Mouse (Mus musculus): ENCODE measurements around the gene Gm7030. TPM values are rescaled to one million over a fixed set of nuclear protein-coding genes. Genes with fewer than 3 reads are reported as not detected.
"Not testable (repeated sequence)": the region's sequence is repeated elsewhere in the genome, so short reads cannot be mapped to it uniquely, and the experiment has no call there.

The Gm7030 gene
- polyA plus RNA-seq, 1 experiment from 2014 or later, result not detected

GRCm38 (mm10) chr17:36131516-36132265, 2.5 kb upstream of the Gm7030 start:
- Histone ChIP-seq H3K27ac (no peak overlapping the region), H3K9ac (no peak overlapping the region), H3K4me3 (no peak overlapping the region), H3K4me1 (replicated peaks) (no peaks in the 10 kb centered on the region), H3K36me3 (no peaks in the 10 kb centered on the region), H3K4me2 (no peak overlapping the region), H3K27me3 (peaks cover 37% of the 10 kb centered on the region), H3K9me3 (replicated peaks) (no peaks in the 10 kb centered on the region)
- ATAC-seq (replicated peaks; ENCODE audit: insufficient number of reproducible peaks, insufficient read depth, low FRiP score, low read depth), result no peak
- 74% methylated on average over 5 of the region's 5 CpGs for WGBS

DNA sequence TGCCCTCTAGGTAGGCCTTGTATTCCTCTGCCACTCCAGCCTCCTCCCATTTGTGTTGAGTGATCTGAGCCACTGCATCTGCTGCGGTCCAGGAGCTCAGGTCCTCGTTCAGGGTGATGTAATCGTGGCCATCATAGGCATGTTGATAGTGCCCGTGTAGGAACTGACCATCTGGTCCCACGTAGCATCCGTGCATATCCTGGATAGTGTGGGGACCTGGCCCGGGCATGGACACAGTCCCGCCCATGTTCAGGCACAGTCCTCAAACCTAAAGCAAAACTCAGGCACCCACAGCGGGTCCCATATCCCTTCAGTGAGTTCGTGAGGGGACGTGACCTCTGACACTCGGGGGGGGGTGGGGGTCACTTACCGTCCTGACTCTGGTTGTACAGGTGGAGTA, 700 bp downstream of the Gm7030 start:
- H3K4me2 ChIP-seq; H3K4me3 ChIP-seq; H3K9me3 ChIP-seq (replicated peaks); H3K27ac ChIP-seq; H3K9ac ChIP-seq; H3K36me3 ChIP-seq; H3K4me1 ChIP-seq (replicated peaks); ATAC-seq (replicated peaks; ENCODE audit: insufficient number of reproducible peaks, insufficient read depth, low FRiP score, low read depth): not testable (repeated sequence)
- H3K27me3 ChIP-seq, result peaks cover 25% of the 10 kb centered on the region
- WGBS, result 49% methylated on average over 11 of the region's 13 CpGs

GRCm38 (mm10) chr17:36124111-36124510, 5.1 kb downstream of the Gm7030 start:
- not testable (repeated sequence) for H3K4me2 ChIP-seq; H3K4me3 ChIP-seq; H3K9me3 ChIP-seq (replicated peaks); H3K9ac ChIP-seq; H3K36me3 ChIP-seq; H3K4me1 ChIP-seq (replicated peaks); ATAC-seq (replicated peaks; ENCODE audit: insufficient number of reproducible peaks, insufficient read depth, low FRiP score, low read depth); H3K27ac ChIP-seq
- H3K27me3 ChIP-seq, result peaks cover 31% of the 10 kb centered on the region
- 64% methylated on average over 3 of the region's 3 CpGs for WGBS

DNA sequence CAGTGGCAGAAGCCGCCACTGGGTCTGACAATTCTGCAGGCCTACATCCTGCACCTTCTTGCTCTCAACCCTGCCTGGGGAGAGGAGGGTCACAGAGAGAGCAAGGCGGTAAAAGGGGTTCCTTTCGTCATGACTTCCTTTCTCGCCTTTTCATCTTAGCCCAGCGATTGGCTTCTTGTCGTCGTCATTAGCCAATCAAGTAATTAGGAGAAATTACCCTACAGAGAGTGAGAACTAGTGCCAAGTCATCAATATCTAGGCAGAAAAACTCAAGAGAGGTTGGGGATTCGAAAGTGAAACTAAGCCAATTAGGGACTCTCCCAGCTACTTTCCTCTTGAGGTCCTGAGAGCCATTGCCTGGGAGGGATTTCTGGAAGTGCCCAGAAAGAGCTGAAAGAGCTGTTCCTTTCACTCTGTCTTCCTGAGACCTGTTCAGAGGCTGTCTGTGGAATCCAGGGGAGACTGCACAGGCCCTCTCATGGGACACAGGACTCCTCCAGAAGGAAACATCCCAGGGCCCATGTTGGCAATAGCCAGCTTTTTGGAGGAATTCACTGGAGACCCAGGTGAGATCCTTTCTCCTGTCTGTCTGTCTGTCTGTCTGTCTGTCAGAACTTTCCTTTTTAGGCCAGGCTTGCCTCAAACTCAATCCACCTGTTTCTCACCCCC, 7.7 kb downstream of the Gm7030 start, which contains the start of gene Gm19684:
Gene Gm19684 (plus strand): TSS at position 327 of the 669 bp plus-strand sequence.
- H3K4me2 ChIP-seq, result peak within 1 kb of the TSS; percentile 51

DNA sequence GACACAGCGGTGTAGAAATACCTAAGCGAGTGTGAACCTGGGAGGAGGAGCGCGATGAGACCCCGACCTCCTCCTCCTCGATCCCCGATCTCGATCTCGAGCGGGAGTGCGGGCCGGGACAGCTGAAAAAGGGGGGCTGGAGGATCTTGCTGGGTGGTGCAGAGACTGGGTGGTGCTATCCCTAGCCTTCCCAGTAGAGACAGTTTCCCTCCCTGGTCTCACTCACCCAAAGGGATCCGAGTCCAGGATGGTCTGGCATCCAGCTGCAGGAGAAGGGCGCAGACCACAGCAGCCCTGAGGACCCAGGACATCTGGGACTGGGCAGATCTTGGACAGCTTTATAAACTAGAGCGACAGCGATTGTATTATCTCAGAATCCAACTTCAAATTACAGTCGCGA, 8.4 kb downstream of the Gm7030 start:
- ATAC-seq (replicated peaks; ENCODE audit: insufficient number of reproducible peaks, insufficient read depth, low FRiP score, low read depth), result peak; percentile 47; the same call in 1 of the 2 replicates
- peak overlapping the region; percentile 29 for H3K4me3 ChIP-seq
- peaks cover 35% of the 10 kb centered on the region for H3K27me3 ChIP-seq
- not testable (repeated sequence) for H3K27ac ChIP-seq; H3K36me3 ChIP-seq; H3K4me1 ChIP-seq (replicated peaks); H3K9ac ChIP-seq; H3K9me3 ChIP-seq (replicated peaks)
- H3K4me2 ChIP-seq, result peak overlapping the region; percentile 51
- 20% methylated on average over 18 of the region's 18 CpGs for WGBS

More for the DNA sequence above, 7.7 kb downstream of the Gm7030 start, which contains the start of gene Gm19684:
- H3K27ac ChIP-seq; H3K36me3 ChIP-seq; H3K9ac ChIP-seq; H3K4me1 ChIP-seq (replicated peaks); H3K9me3 ChIP-seq (replicated peaks): not testable (repeated sequence)
- 4% methylated on average over 8 of the region's 8 CpGs for WGBS
- Histone ChIP-seq H3K4me3 (peak within 1 kb of the TSS; percentile 29), H3K27me3 (peaks cover 32% of the 10 kb centered on the region)
- ATAC-seq (replicated peaks; ENCODE audit: insufficient number of reproducible peaks, insufficient read depth, low FRiP score, low read depth), result 0 out of 2 replicates have a peak, but pooled peaks have one; percentile 61

DNA sequence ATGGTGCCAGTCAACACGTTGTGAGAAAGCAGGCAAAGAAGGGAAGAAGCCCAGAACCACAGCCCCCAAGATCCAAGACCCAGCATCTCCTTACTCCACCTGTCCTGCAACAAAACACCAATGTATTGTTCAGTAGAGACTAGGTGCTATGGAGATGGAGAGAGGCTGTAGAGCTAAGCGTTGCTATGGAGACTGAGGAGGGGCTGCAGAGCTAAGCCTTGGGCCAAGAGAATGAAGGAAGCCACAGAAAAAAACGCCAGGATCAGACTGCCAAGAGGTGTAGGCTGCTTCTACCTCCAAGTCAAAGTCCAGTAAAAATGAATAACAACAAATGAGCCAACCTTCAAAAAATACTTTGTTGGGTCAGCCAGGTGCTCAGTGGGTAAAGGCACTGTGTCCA, 12.7 kb downstream of the Gm7030 start:
- not testable (repeated sequence) for H3K4me2 ChIP-seq; H3K4me3 ChIP-seq; H3K4me1 ChIP-seq (replicated peaks); H3K36me3 ChIP-seq; ATAC-seq (replicated peaks; ENCODE audit: insufficient number of reproducible peaks, insufficient read depth, low FRiP score, low read depth); H3K9me3 ChIP-seq (replicated peaks); H3K9ac ChIP-seq; H3K27ac ChIP-seq
- peaks cover 36% of the 10 kb centered on the region for H3K27me3 ChIP-seq
- WGBS, result 26% methylated on average over 3 of the region's 3 CpGs

GRCm38 (mm10) chr17:36113979-36114593, 15.1 kb downstream of the Gm7030 start:
- not testable (repeated sequence) for H3K4me1 ChIP-seq (replicated peaks); H3K4me2 ChIP-seq; H3K36me3 ChIP-seq; H3K9me3 ChIP-seq (replicated peaks); ATAC-seq (replicated peaks; ENCODE audit: insufficient number of reproducible peaks, insufficient read depth, low FRiP score, low read depth); H3K27ac ChIP-seq; H3K9ac ChIP-seq; H3K4me3 ChIP-seq
- 21% methylated on average over 6 of the region's 6 CpGs for WGBS
- peaks cover 44% of the 10 kb centered on the region for H3K27me3 ChIP-seq

DNA sequence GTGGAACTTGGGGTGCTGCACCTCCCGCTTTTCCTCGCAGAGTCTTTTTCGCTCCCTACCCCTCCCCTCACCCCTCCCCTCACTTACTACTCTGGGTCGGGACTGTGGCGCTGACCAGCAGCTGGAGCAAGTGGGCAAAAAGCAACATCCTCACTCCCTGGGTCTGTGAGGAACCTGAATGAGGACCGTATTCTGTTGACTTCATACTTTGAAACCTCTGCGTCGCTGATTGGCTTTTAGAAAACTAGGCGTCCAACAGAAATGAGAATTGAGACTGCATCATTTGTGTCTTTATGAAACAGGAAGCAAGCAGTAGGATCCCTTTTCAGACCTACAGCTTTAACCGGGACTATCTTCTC, 17.7 kb downstream of the Gm7030 start:
- ATAC-seq (replicated peaks; ENCODE audit: insufficient number of reproducible peaks, insufficient read depth, low FRiP score, low read depth); H3K4me1 ChIP-seq (replicated peaks); H3K36me3 ChIP-seq; H3K27ac ChIP-seq; H3K9ac ChIP-seq; H3K9me3 ChIP-seq (replicated peaks): not testable (repeated sequence)
- 4% methylated on average over 10 of the region's 10 CpGs for WGBS
- Histone ChIP-seq H3K4me3 (peak overlapping the region; percentile 43), H3K27me3 (peaks cover 47% of the 10 kb centered on the region), H3K4me2 (peak overlapping the region; percentile 74)

GRCm38 (mm10) chr17:36110641-36111509, 18.4 kb downstream of the Gm7030 start:
- H3K4me1 ChIP-seq (replicated peaks); H3K9me3 ChIP-seq (replicated peaks); H3K9ac ChIP-seq; H3K36me3 ChIP-seq; ATAC-seq (replicated peaks; ENCODE audit: insufficient number of reproducible peaks, insufficient read depth, low FRiP score, low read depth); H3K27ac ChIP-seq: not testable (repeated sequence)
- peak overlapping the region; percentile 74 for H3K4me2 ChIP-seq
- 2% methylated on average over 57 of the region's 57 CpGs for WGBS
- peaks cover 44% of the 10 kb centered on the region for H3K27me3 ChIP-seq
- peak overlapping the region; percentile 43 for H3K4me3 ChIP-seq

- not testable (repeated sequence) for H3K9ac ChIP-seq; ATAC-seq (replicated peaks; ENCODE audit: insufficient number of reproducible peaks, insufficient read depth, low FRiP score, low read depth); H3K27ac ChIP-seq; H3K4me3 ChIP-seq; H3K9me3 ChIP-seq (replicated peaks); H3K4me1 ChIP-seq (replicated peaks); H3K36me3 ChIP-seq
- Histone ChIP-seq H3K27me3 (peaks cover 43% of the 10 kb centered on the region), H3K4me2 (peak overlapping the region; percentile 74; the same call in 1 of the 2 replicates)
- 46% methylated on average over 3 of the region's 3 CpGs for WGBS
Observed at GRCm38 (mm10) chr17:36110129-36110528, 19.1 kb downstream of the Gm7030 start.

DNA sequence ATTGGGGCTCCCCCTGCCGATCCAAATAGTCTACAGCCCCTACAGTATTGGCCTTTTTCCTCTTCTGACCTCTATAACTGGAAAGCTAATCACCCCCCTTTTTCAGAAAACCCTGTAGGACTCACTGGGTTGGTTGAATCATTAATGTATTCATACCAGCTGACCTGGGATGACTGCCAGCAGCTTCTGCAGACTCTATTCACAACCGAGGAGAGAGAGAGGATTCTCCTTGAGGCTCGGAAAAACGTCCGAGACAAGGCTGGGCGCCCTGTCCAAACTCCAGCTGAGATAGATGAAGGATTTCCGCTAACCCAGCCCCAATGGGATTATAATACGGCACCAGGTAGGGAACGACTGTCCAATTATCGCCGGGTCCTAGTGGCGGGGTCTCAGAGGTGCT, 27.1 kb downstream of the Gm7030 start:
- H3K27me3 ChIP-seq; H3K4me2 ChIP-seq; H3K36me3 ChIP-seq; H3K4me1 ChIP-seq (replicated peaks); H3K9me3 ChIP-seq (replicated peaks); H3K27ac ChIP-seq; H3K4me3 ChIP-seq; ATAC-seq (replicated peaks; ENCODE audit: insufficient number of reproducible peaks, insufficient read depth, low FRiP score, low read depth); H3K9ac ChIP-seq: not testable (repeated sequence)
- WGBS, result 81% methylated on average over 12 of the region's 12 CpGs

Data from heart, embryonic 15.5 days (tissue).